Mouse (Mus musculus) stomach, postnatal 0 days (tissue): Measurements from ENCODE around the gene Hist1h2bb.

Experiments used
- CTCF ChIP-seq: IDR thresholded peaks from 2 replicates; pipeline ENCODE4 v1.5.1; 2016; ENCODE audit warnings: antibody characterized with exemption, low read depth, mild to moderate bottlenecking, moderate library complexity
- EP300 ChIP-seq: optimal IDR thresholded peaks from 2 replicates; pipeline ENCODE3; 2016; ENCODE audit warnings: antibody characterized with exemption

DNA sequence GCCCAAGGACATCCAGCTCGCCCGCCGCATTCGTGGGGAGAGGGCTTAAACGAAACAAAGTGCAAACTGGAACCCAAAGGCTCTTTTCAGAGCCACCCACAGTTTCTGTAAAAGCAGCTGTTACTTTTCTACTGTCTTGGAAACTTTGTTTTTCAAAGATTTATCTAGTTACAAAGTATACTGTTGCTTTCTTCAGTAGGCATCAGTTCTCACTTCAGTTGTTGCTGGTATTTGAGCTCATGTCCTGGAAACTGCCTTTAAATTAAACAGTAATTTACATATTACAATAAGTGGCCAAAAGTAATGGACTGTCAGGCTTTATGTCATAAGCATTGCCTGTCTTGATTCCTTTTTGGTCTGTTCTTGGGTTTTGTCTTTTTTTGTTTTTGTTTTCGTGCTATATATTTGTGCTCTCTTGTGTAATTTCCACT is 6.2 kb downstream of the Hist1h2bb start:
- TF ChIP-seq EP300: no peak
- no peak for TF ChIP-seq CTCF
